Mouse (Mus musculus) urinary bladder, adult 2 months (tissue): ENCODE measurements around the gene Nup93. TPM values are rescaled to one million over a fixed set of nuclear protein-coding genes. Genes with fewer than 3 reads are reported as not detected.
"Not testable (repeated sequence)": the region's sequence is repeated elsewhere in the genome, so short reads cannot be mapped to it uniquely, and the experiment has no call there.

ENCODE experiments used
- DNase-seq: peaks from one replicate; pipeline ENCODE4 v3.0.0; 2022; ENCODE audit warnings: low spot score
- polyA plus RNA-seq: library from polyadenylated mRNA; depleted of rRNA; stranded (reverse); fragments of >200 nt; gene quantifications from 2 replicates; pipeline ENCODE4 v1.2.3, GENCODE M21; 2012; rRNA removed

Gene Nup93
- polyA plus RNA-seq, result 32.1 and 36.8 TPM in 2 replicates

GRCm38 (mm10) chr8:94214252-94215173 is at the start of gene Nup93:
Gene Nup93 (plus strand): TSS chr8:94214564.
- DNase-seq, result peak; percentile 91

- DNase-seq, result not testable (repeated sequence)
Observed at GRCm38 (mm10) chr8:94165772-94166171, 48.6 kb upstream of the Nup93 start.

- peak; percentile 95 for DNase-seq
Observed at GRCm38 (mm10) chr8:94167244-94167643, 47.1 kb upstream of the Nup93 start.

GRCm38 (mm10) chr8:94169547-94169946 is 44.8 kb upstream of the Nup93 start:
- no peak for DNase-seq

- DNase-seq, result peak; percentile 25
Observed at GRCm38 (mm10) chr8:94171321-94171755, 43.0 kb upstream of the Nup93 start.

GRCm38 (mm10) chr8:94172075-94172808 is 42.1 kb upstream of the Nup93 start, which contains the start of gene Mt2:
Gene Mt2 (plus strand): TSS chr8:94172664.
- peak; percentile 57 for DNase-seq

- DNase-seq, result peak; percentile 24
Observed at GRCm38 (mm10) chr8:94172809-94173732, 41.3 kb upstream of the Nup93 start.

GRCm38 (mm10) chr8:94173848-94174403 is 40.4 kb upstream of the Nup93 start:
- DNase-seq, result no peak

GRCm38 (mm10) chr8:94174619-94175213 is 39.6 kb upstream of the Nup93 start:
- DNase-seq, result no peak

GRCm38 (mm10) chr8:94177716-94178390 is 36.5 kb upstream of the Nup93 start:
- DNase-seq, result no peak

GRCm38 (mm10) chr8:94178857-94179712 is 35.3 kb upstream of the Nup93 start, which contains the start of gene Mt1:
Gene Mt1 (plus strand): TSS chr8:94179082.
- peak; percentile 77 for DNase-seq

- no peak for DNase-seq
Observed at GRCm38 (mm10) chr8:94179713-94180560, 34.4 kb upstream of the Nup93 start.

- no peak for DNase-seq
Observed at GRCm38 (mm10) chr8:94180561-94180908, 33.8 kb upstream of the Nup93 start.

- DNase-seq, result no peak
Observed at GRCm38 (mm10) chr8:94182055-94182929, 32.1 kb upstream of the Nup93 start.

- peak; percentile 58 for DNase-seq
Observed at GRCm38 (mm10) chr8:94183117-94183516, 31.2 kb upstream of the Nup93 start.

- no peak for DNase-seq
Observed at GRCm38 (mm10) chr8:94184357-94184843, 30.0 kb upstream of the Nup93 start.

GRCm38 (mm10) chr8:94185791-94186190 is 28.6 kb upstream of the Nup93 start:
- DNase-seq, result no peak
